Mouse (Mus musculus) megakaryocyte, embryonic 14.5 days (primary cell): ENCODE measurements around the gene Cmtr1. TPM values are rescaled to one million over a fixed set of nuclear protein-coding genes. Genes with fewer than 3 reads are reported as not detected.
"Not testable (repeated sequence)": the region's sequence is repeated elsewhere in the genome, so short reads cannot be mapped to it uniquely, and the experiment has no call there.

Source experiments
- H3K27me3 ChIP-seq: replicated peaks from 2 replicates; pipeline ENCODE3; 2012; ENCODE audit warnings: inconsistent platforms
- H3K36me3 ChIP-seq: replicated peaks from 2 replicates; pipeline ENCODE3; 2012; ENCODE audit warnings: low read length, inconsistent platforms, mixed read lengths
- H3K4me1 ChIP-seq: 2 replicates; pipeline ENCODE4 v1.6.1; 2012; ENCODE audit warnings: inconsistent platforms
- H3K4me3 ChIP-seq: replicated peaks from 2 replicates; pipeline ENCODE3; 2012; ENCODE audit warnings: moderate library complexity, mild to moderate bottlenecking, inconsistent platforms
- H3K9me3 ChIP-seq: 2 replicates; pipeline ENCODE4 v1.6.1; 2012; ENCODE audit warnings: inconsistent platforms
- FLI1 ChIP-seq: IDR thresholded peaks from 2 replicates; pipeline ENCODE4 v1.6.1; 2012; ENCODE audit warnings: low read length, inconsistent platforms, mixed read lengths
- GATA1 ChIP-seq: IDR thresholded peaks from 3 replicates; pipeline ENCODE4 v1.6.1; 2012; ENCODE audit warnings: mixed read lengths, low read length, inconsistent platforms, borderline replicate concordance
- polyA plus RNA-seq: library from polyadenylated mRNA; stranded (reverse); fragments of >175 nt; gene quantifications from 2 replicates; pipeline ENCODE4 v1.2.3, GENCODE M21; 2012; ENCODE audit warnings: low replicate concordance; ENCODE audit not compliant: insufficient read depth

Cmtr1 gene
- polyA plus RNA-seq, 1 experiment: 22.3 TPM

GRCm38 (mm10) chr17:29711745-29712431, 51.5 kb downstream of the Cmtr1 start:
- TF ChIP-seq GATA1 (no peak), FLI1 (no peak)
- Histone ChIP-seq H3K4me1 (peaks cover 58% of the 10 kb centered on the region), H3K27me3 (no peaks in the 10 kb centered on the region), H3K9me3 (no peaks in the 10 kb centered on the region), H3K4me3 (no peak overlapping the region), H3K36me3 (peaks cover 59% of the 10 kb centered on the region)

- TF ChIP-seq FLI1: no peak
- TF ChIP-seq GATA1: no peak
- Histone ChIP-seq H3K36me3 (peaks cover 52% of the 10 kb centered on the region), H3K27me3 (no peaks in the 10 kb centered on the region), H3K4me3 (no peak overlapping the region), H3K4me1 (peaks cover 60% of the 10 kb centered on the region), H3K9me3 (no peaks in the 10 kb centered on the region)
Measured at GRCm38 (mm10) chr17:29712565-29712964, 52.2 kb downstream of the Cmtr1 start.

GRCm38 (mm10) chr17:29713734-29714133, 53.3 kb downstream of the Cmtr1 start:
- peaks cover 44% of the 10 kb centered on the region for H3K36me3 ChIP-seq
- H3K9me3 ChIP-seq, H3K27me3 ChIP-seq, H3K4me3 ChIP-seq: not testable (repeated sequence)
- H3K4me1 ChIP-seq: peaks cover 49% of the 10 kb centered on the region

GRCm38 (mm10) chr17:29716732-29717445, 56.5 kb downstream of the Cmtr1 start, which contains the start of gene Ccdc167:
Gene Ccdc167, minus strand, starts transcription at chr17:29717044.
- Histone ChIP-seq H3K36me3 (peaks cover 17% of the 10 kb centered on the region), H3K9me3 (peaks cover 4% of the 10 kb centered on the region), H3K4me3 (peak within 1 kb of the TSS; percentile 92), H3K4me1 (peaks cover 20% of the 10 kb centered on the region), H3K27me3 (peaks cover 13% of the 10 kb centered on the region)
- no peak for TF ChIP-seq FLI1
- TF ChIP-seq GATA1: no peak

- no peak for TF ChIP-seq FLI1
- TF ChIP-seq GATA1: no peak
- Histone ChIP-seq H3K9me3 (peaks cover 8% of the 10 kb centered on the region), H3K4me3 (no peak overlapping the region), H3K27me3 (peaks cover 14% of the 10 kb centered on the region), H3K4me1 (peaks cover 20% of the 10 kb centered on the region), H3K36me3 (peaks cover 11% of the 10 kb centered on the region)
Measured at GRCm38 (mm10) chr17:29718660-29719059, 58.3 kb downstream of the Cmtr1 start.

GRCm38 (mm10) chr17:29719628-29720575, 59.5 kb downstream of the Cmtr1 start:
- peaks cover 19% of the 10 kb centered on the region for H3K27me3 ChIP-seq
- no peak for TF ChIP-seq FLI1
- no peak for TF ChIP-seq GATA1
- H3K4me3 ChIP-seq: no peak overlapping the region
- H3K36me3 ChIP-seq: peaks cover 2% of the 10 kb centered on the region
- peaks cover 8% of the 10 kb centered on the region for H3K9me3 ChIP-seq
- H3K4me1 ChIP-seq: peaks cover 20% of the 10 kb centered on the region

GRCm38 (mm10) chr17:29720755-29721365, 60.5 kb downstream of the Cmtr1 start:
- H3K9me3 ChIP-seq: peaks cover 8% of the 10 kb centered on the region

GRCm38 (mm10) chr17:29724610-29725009, 64.2 kb downstream of the Cmtr1 start:
- Histone ChIP-seq H3K36me3 (no peaks in the 10 kb centered on the region), H3K27me3 (peaks cover 33% of the 10 kb centered on the region), H3K4me1 (no peaks in the 10 kb centered on the region), H3K9me3 (peaks cover 8% of the 10 kb centered on the region), H3K4me3 (no peak overlapping the region)
- no peak for TF ChIP-seq FLI1
- no peak for TF ChIP-seq GATA1

More at GRCm38 (mm10) chr17:29720755-29721365, 60.5 kb downstream of the Cmtr1 start:
- TF ChIP-seq FLI1 (no peak), GATA1 (no peak)
- Histone ChIP-seq H3K36me3 (no peaks in the 10 kb centered on the region), H3K4me1 (peaks cover 14% of the 10 kb centered on the region), H3K4me3 (no peak overlapping the region), H3K27me3 (peaks cover 24% of the 10 kb centered on the region)

- H3K9me3 ChIP-seq: peaks cover 8% of the 10 kb centered on the region
- TF ChIP-seq FLI1 (no peak), GATA1 (no peak)
- H3K36me3 ChIP-seq: no peaks in the 10 kb centered on the region
- peaks cover 30% of the 10 kb centered on the region for H3K27me3 ChIP-seq
- no peaks in the 10 kb centered on the region for H3K4me1 ChIP-seq
- no peak overlapping the region for H3K4me3 ChIP-seq
Measured at GRCm38 (mm10) chr17:29725027-29725620, 64.7 kb downstream of the Cmtr1 start.
